Mouse (Mus musculus) megakaryocyte-erythroid progenitor cell, adult 5-6 weeks (primary cell): ENCODE results near the gene 2310034G01Rik. TPM values are rescaled to one million over a fixed set of nuclear protein-coding genes. Genes with fewer than 3 reads are reported as not detected.

ENCODE experiments used
- ATAC-seq: replicated peaks from 2 replicates; pipeline ENCODE4 v1.8.0; 2016; ENCODE audit warnings: mild to moderate bottlenecking, inconsistent platforms; ENCODE audit not compliant: severe bottlenecking, poor library complexity, low FRiP score, low TSS enrichment
- total RNA-seq, 2 experiments: library from RNA; stranded (forward) in 1 of 2; stranded (reverse) in 1 of 2; fragments of 200-1000, 215-1000 nt in 1 of 2; fragments of >200 nt in 1 of 2; fragmentation: Nextera tagmentation in 1 of 2; gene quantifications; 2 replicates each; pipeline ENCODE4 v1.2.3; 2014 to 2017

2310034G01Rik gene
- total RNA-seq (2014; fragmentation: Nextera tagmentation) (0.55 TPM in 1 of 2 replicates, not detected in the other), total RNA-seq (2017) (0.56 TPM in 1 of 2 replicates, not detected in the other)

- no peak for ATAC-seq
Observed at GRCm38 (mm10) chr19:46350168-46350932, at the start of gene 2310034G01Rik. Gene 2310034G01Rik (minus strand): TSS chr19:46350302.

GRCm38 (mm10) chr19:46399886-46400285 is 49.8 kb upstream of the 2310034G01Rik start:
- no peak for ATAC-seq

- no peak for ATAC-seq
Observed at GRCm38 (mm10) chr19:46399372-46399771, 49.3 kb upstream of the 2310034G01Rik start.

GRCm38 (mm10) chr19:46398401-46398800 is 48.3 kb upstream of the 2310034G01Rik start:
- no peak for ATAC-seq

GRCm38 (mm10) chr19:46397436-46398001 is 47.4 kb upstream of the 2310034G01Rik start:
- no peak for ATAC-seq

- ATAC-seq: peak; percentile 86
Observed at GRCm38 (mm10) chr19:46396686-46397435, 46.8 kb upstream of the 2310034G01Rik start, which contains the start of gene Sufu. Gene Sufu (plus strand): TSS chr19:46396896.

- no peak for ATAC-seq
Observed at GRCm38 (mm10) chr19:46396109-46396508, 46.0 kb upstream of the 2310034G01Rik start.

- peak; percentile 88 for ATAC-seq
Observed at GRCm38 (mm10) chr19:46395109-46396009, 45.3 kb upstream of the 2310034G01Rik start, which contains the start of gene Actr1a. Gene Actr1a (minus strand): TSS chr19:46395748.

GRCm38 (mm10) chr19:46394712-46395108 is 44.6 kb upstream of the 2310034G01Rik start:
- ATAC-seq: no peak

- ATAC-seq: no peak
Observed at GRCm38 (mm10) chr19:46392018-46392417, 41.9 kb upstream of the 2310034G01Rik start.

- no peak for ATAC-seq
Observed at GRCm38 (mm10) chr19:46389872-46390271, 39.8 kb upstream of the 2310034G01Rik start.

- no peak for ATAC-seq
Observed at GRCm38 (mm10) chr19:46382275-46382674, 32.2 kb upstream of the 2310034G01Rik start.

- no peak for ATAC-seq
Observed at GRCm38 (mm10) chr19:46375891-46376290, 25.8 kb upstream of the 2310034G01Rik start.

- ATAC-seq: no peak
Observed at GRCm38 (mm10) chr19:46375489-46375888, 25.4 kb upstream of the 2310034G01Rik start.

- ATAC-seq: no peak
Observed at GRCm38 (mm10) chr19:46374477-46375088, 24.5 kb upstream of the 2310034G01Rik start.

GRCm38 (mm10) chr19:46369204-46369603 is 19.1 kb upstream of the 2310034G01Rik start:
- ATAC-seq: peak; percentile 83

GRCm38 (mm10) chr19:46367798-46368590 is 17.9 kb upstream of the 2310034G01Rik start:
- ATAC-seq: no peak
